Mouse (Mus musculus) MEL (cell line): Measurements from ENCODE around the gene Ccdc144b. TPM values are rescaled to one million over a fixed set of nuclear protein-coding genes. Genes with fewer than 3 reads are reported as not detected.
A peak's percentile ranks its signal among the peaks of the same experiment; 100 is the strongest.

Experiments
- DNase-seq: peaks from one replicate; pipeline ENCODE4 v3.0.0; 2011; ENCODE audit warnings: low read depth, low spot score
- H3K27ac ChIP-seq: 2 replicates; pipeline ENCODE4 v1.5.1; 2012; ENCODE audit warnings: low read depth, mild to moderate bottlenecking, control low read depth, low read length, moderate library complexity; ENCODE audit not compliant: control insufficient read depth
- H3K27me3 ChIP-seq, 2 experiments: fragments of 150-350 bp in 1 of 2; sonication (generic) in 1 of 2; 2 replicates each; pipeline ENCODE4 v1.6.1; 2012; ENCODE audit warnings: low read length in 2 of 2, mild to moderate bottlenecking in 2 of 2, improper control_type of control experiment in 1 of 2, moderate library complexity in 1 of 2; ENCODE audit not compliant: insufficient read depth in 2 of 2, control insufficient read depth in 1 of 2
- H3K36me3 ChIP-seq, 2 experiments: 2 replicates each; pipeline ENCODE4 v1.6.1; 2012 to 2014; ENCODE audit warnings: low read length in 2 of 2, improper control_type of control experiment in 1 of 2, inconsistent platforms in 1 of 2, mild to moderate bottlenecking in 1 of 2; ENCODE audit not compliant: insufficient read depth in 2 of 2, control insufficient read depth in 1 of 2
- H3K4me1 ChIP-seq, 2 experiments: fragments of 150-350 bp in 1 of 2; sonication (generic) in 1 of 2; 2 replicates each; pipeline ENCODE4 v1.6.1; 2012; ENCODE audit warnings: low read length in 2 of 2, improper control_type of control experiment in 1 of 2, mild to moderate bottlenecking in 1 of 2; ENCODE audit not compliant: insufficient read depth in 2 of 2, control insufficient read depth in 1 of 2
- H3K4me3 ChIP-seq, 2 experiments: fragments of 150-350 bp in 1 of 2; sonication (generic) in 1 of 2; 2 replicates each; pipeline ENCODE4 v1.5.1; 2012; ENCODE audit warnings: low read depth in 2 of 2, low read length in 2 of 2, mild to moderate bottlenecking in 2 of 2, moderate library complexity in 2 of 2, control low read depth in 1 of 2, improper control_type of control experiment in 1 of 2; ENCODE audit not compliant: control insufficient read depth in 1 of 2, insufficient read depth in 1 of 2
- H3K79me2 ChIP-seq: 2 replicates; pipeline ENCODE4 v1.6.1; 2012; ENCODE audit warnings: mild to moderate bottlenecking, low read length, moderate library complexity; ENCODE audit not compliant: control insufficient read depth, poor library complexity, insufficient read depth
- H3K9ac ChIP-seq: 2 replicates; pipeline ENCODE4 v1.6.1; 2012; ENCODE audit warnings: low read depth, mild to moderate bottlenecking, control low read depth, low read length, moderate library complexity; ENCODE audit not compliant: control insufficient read depth, poor library complexity, severe bottlenecking
- H3K9me3 ChIP-seq: fragments of 150-350 bp; sonication (generic); replicated peaks from 2 replicates; pipeline ENCODE4 v1.6.1; 2012; ENCODE audit warnings: mild to moderate bottlenecking, low read length, improper control_type of control experiment, moderate library complexity; ENCODE audit not compliant: insufficient read depth
- BHLHE40 ChIP-seq: IDR thresholded peaks from 2 replicates; pipeline ENCODE4 v1.6.1; 2012; ENCODE audit warnings: low read depth, mild to moderate bottlenecking, inconsistent platforms, low read length, improper control_type of control experiment, borderline replicate concordance
- CHD1 ChIP-seq: IDR thresholded peaks from 2 replicates; pipeline ENCODE4 v1.6.1; 2012; ENCODE audit warnings: low read depth, mild to moderate bottlenecking, inconsistent platforms, low read length, improper control_type of control experiment
- E2F4 ChIP-seq: IDR thresholded peaks from 2 replicates; pipeline ENCODE4 v1.6.1; 2011; ENCODE audit warnings: low read depth, low read length, improper control_type of control experiment, borderline replicate concordance
- ELF1 ChIP-seq: IDR thresholded peaks from 2 replicates; pipeline ENCODE4 v1.6.1; 2014; ENCODE audit warnings: low read depth, mild to moderate bottlenecking, inconsistent platforms, low read length, improper control_type of control experiment, moderate library complexity
- EP300 ChIP-seq, 2 experiments: IDR thresholded peaks; 2 replicates each; pipeline ENCODE4 v1.6.1; 2011; ENCODE audit warnings: improper control_type of control experiment in 2 of 2, low read length in 2 of 2, low read depth in 1 of 2, mild to moderate bottlenecking in 1 of 2
- ETS1 ChIP-seq: IDR thresholded peaks from 2 replicates; pipeline ENCODE4 v1.6.1; 2012; ENCODE audit warnings: low read depth, mild to moderate bottlenecking, inconsistent platforms, low read length, improper control_type of control experiment, moderate library complexity
- GABPA ChIP-seq: IDR thresholded peaks from 2 replicates; pipeline ENCODE4 v1.6.1; 2012; ENCODE audit warnings: low read depth, mild to moderate bottlenecking, inconsistent platforms, low read length, improper control_type of control experiment, moderate library complexity
- HCFC1 ChIP-seq: IDR thresholded peaks from 2 replicates; pipeline ENCODE4 v1.6.1; 2012; ENCODE audit warnings: low read depth, mild to moderate bottlenecking, inconsistent platforms, low read length, improper control_type of control experiment, moderate library complexity
- JUND ChIP-seq: IDR thresholded peaks from 2 replicates; pipeline ENCODE4 v1.6.1; 2011; ENCODE audit warnings: low read depth, mild to moderate bottlenecking, improper control_type of control experiment, low read length
- KAT2A ChIP-seq: conservative IDR thresholded peaks from 2 replicates; pipeline ENCODE4 v1.6.1; 2012; ENCODE audit warnings: low read depth, low read length, improper control_type of control experiment, inconsistent platforms
- MAZ ChIP-seq: IDR thresholded peaks from 2 replicates; pipeline ENCODE4 v1.6.1; 2012; ENCODE audit warnings: low read depth, mild to moderate bottlenecking, inconsistent platforms, low read length, improper control_type of control experiment
- MEF2A ChIP-seq: IDR thresholded peaks from 2 replicates; pipeline ENCODE4 v1.6.1; 2014; ENCODE audit warnings: low read depth, mild to moderate bottlenecking, inconsistent platforms, low read length, improper control_type of control experiment; ENCODE audit not compliant: poor library complexity, insufficient replicate concordance, severe bottlenecking; ENCODE audit errors: extremely low read depth
- MXI1 ChIP-seq: IDR thresholded peaks from 2 replicates; pipeline ENCODE4 v1.6.1; 2011; ENCODE audit warnings: mild to moderate bottlenecking, low read depth, low read length, improper control_type of control experiment
- NRF1 ChIP-seq: IDR thresholded peaks from 2 replicates; pipeline ENCODE4 v1.6.1; 2014; ENCODE audit warnings: low read depth, mild to moderate bottlenecking, inconsistent platforms, low read length, improper control_type of control experiment, moderate library complexity; ENCODE audit not compliant: poor library complexity, insufficient read depth, severe bottlenecking
- POLR2A ChIP-seq, 2 experiments: IDR thresholded peaks; 2 replicates each; pipeline ENCODE4 v1.6.1; 2011 to 2012; ENCODE audit warnings: low read length in 2 of 2, mild to moderate bottlenecking in 2 of 2, control low read depth in 1 of 2, improper control_type of control experiment in 1 of 2, low read depth in 1 of 2, moderate library complexity in 1 of 2; ENCODE audit not compliant: control insufficient read depth in 1 of 2, insufficient read depth in 1 of 2, poor library complexity in 1 of 2
- POLR2AphosphoS2 ChIP-seq: IDR thresholded peaks from 2 replicates; pipeline ENCODE4 v1.6.1; 2011; ENCODE audit warnings: low read length, improper control_type of control experiment
- POLR2AphosphoS5 ChIP-seq: IDR thresholded peaks from 2 replicates; pipeline ENCODE4 v1.6.1; 2012; ENCODE audit warnings: low read depth, borderline replicate concordance, mild to moderate bottlenecking, inconsistent platforms, low read length, moderate library complexity, mixed read lengths
- RAD21 ChIP-seq: IDR thresholded peaks from 2 replicates; pipeline ENCODE4 v1.6.1; 2011; ENCODE audit warnings: mild to moderate bottlenecking, low read depth, low read length, improper control_type of control experiment
- RCOR1 ChIP-seq: IDR thresholded peaks from 2 replicates; pipeline ENCODE4 v1.6.1; 2012; ENCODE audit warnings: low read depth, mild to moderate bottlenecking, inconsistent platforms, low read length, improper control_type of control experiment
- SMC3 ChIP-seq: IDR thresholded peaks from 2 replicates; pipeline ENCODE4 v1.6.1; 2011; ENCODE audit warnings: low read depth, low read length, improper control_type of control experiment
- TAL1 ChIP-seq: IDR thresholded peaks from 2 replicates; pipeline ENCODE4 v1.6.1; 2012; ENCODE audit warnings: mild to moderate bottlenecking, inconsistent platforms, low read length, moderate library complexity, mixed read lengths
- TBP ChIP-seq: IDR thresholded peaks from 2 replicates; pipeline ENCODE4 v1.8.0; 2011; ENCODE audit warnings: low read depth, low read length, improper control_type of control experiment
- USF1 ChIP-seq: IDR thresholded peaks from 2 replicates; pipeline ENCODE4 v1.6.1; 2014; ENCODE audit warnings: low read depth, mild to moderate bottlenecking, inconsistent platforms, low read length, improper control_type of control experiment, moderate library complexity
- USF2 ChIP-seq, 2 experiments: IDR thresholded peaks; 2 replicates each; pipeline ENCODE4 v1.6.1; 2011 to 2012; ENCODE audit warnings: improper control_type of control experiment in 2 of 2, low read length in 2 of 2, borderline replicate concordance in 1 of 2, inconsistent platforms in 1 of 2, low read depth in 1 of 2, mild to moderate bottlenecking in 1 of 2; ENCODE audit not compliant: insufficient read depth in 1 of 2
- ZC3H11A ChIP-seq: IDR thresholded peaks from 2 replicates; pipeline ENCODE4 v1.6.1; 2012; ENCODE audit warnings: low read depth, mild to moderate bottlenecking, inconsistent platforms, low read length, improper control_type of control experiment
- ZKSCAN1 ChIP-seq: IDR thresholded peaks from 2 replicates; pipeline ENCODE4 v1.6.1; 2012; ENCODE audit warnings: low read depth, mild to moderate bottlenecking, inconsistent platforms, low read length, improper control_type of control experiment, moderate library complexity
- ZNF384 ChIP-seq: IDR thresholded peaks from 2 replicates; pipeline ENCODE4 v1.6.1; 2012; ENCODE audit warnings: low read depth, mild to moderate bottlenecking, inconsistent platforms, low read length, improper control_type of control experiment
- polyA plus RNA-seq, 2 experiments: library from polyadenylated mRNA; stranded (reverse) in 1 of 2; unstranded in 1 of 2; fragments of >175 nt in 1 of 2; fragments of >200 nt in 1 of 2; gene quantifications; 2 replicates each; pipeline versions ENCODE4 v1.2.1 to v1.2.4; 2012; ENCODE audit warnings: low replicate concordance in 2 of 2, low read depth in 1 of 2; ENCODE audit not compliant: insufficient read length in 2 of 2, insufficient read depth in 1 of 2, missing spikeins in 1 of 2
- total RNA-seq: library from RNA; depleted of rRNA; stranded (reverse); fragments of 300-350 nt; gene quantifications from 2 replicates; pipeline ENCODE4 v1.2.3, GENCODE M21; 2012

Gene Ccdc144b
- total and polyA plus RNA-seq, 3 experiments, result not detected

- peak; percentile 14 for DNase-seq
- Histone ChIP-seq H3K9me3 (no peaks in the 10 kb centered on the region), H3K4me3 (no peak overlapping the region)
- TF ChIP-seq POLR2A (IDR thresholded peaks at IDR 0.05; ENCODE audit: control insufficient read depth in 1 of 2, insufficient read depth in 1 of 2, low read depth in 1 of 2, low read length in 2 of 2, poor library complexity in 1 of 2) (no peak), EP300 (IDR thresholded peaks at IDR 0.05; ENCODE audit: low read depth in 1 of 2, low read length in 2 of 2) (no peak), KAT2A (no peak), ZNF384 (no peak), TBP (no peak), CHD1 (no peak), ZKSCAN1 (no peak), RAD21 (no peak), ELF1 (no peak), RCOR1 (no peak), USF1 (no peak), BHLHE40 (no peak), MEF2A (no peak)
- TF ChIP-seq, all 39 proteins: peak for 0
- Histone ChIP-seq H3K27ac (no peak overlapping the region), H3K4me1 (no peaks in the 10 kb centered on the region), H3K79me2 (no peaks in the 10 kb centered on the region), H3K36me3 (no peaks in the 10 kb centered on the region; a peak in 1 of 4 replicates), H3K27me3 (no peaks in the 10 kb centered on the region), H3K9ac (no peak overlapping the region)
Measured at GRCm38 (mm10) chr3:35994552-35995531, 58.5 kb downstream of the Ccdc144b start.

GRCm38 (mm10) chr3:35990715-35991114 lies 62.6 kb downstream of the Ccdc144b start:
- H3K27ac ChIP-seq, result no peak overlapping the region
- no peak overlapping the region for H3K9ac ChIP-seq
- H3K79me2 ChIP-seq, result no peaks in the 10 kb centered on the region
- no peak overlapping the region for H3K4me3 ChIP-seq
- DNase-seq, result no peak
- no peaks in the 10 kb centered on the region for H3K4me1 ChIP-seq
- TF ChIP-seq RAD21 (no peak), GABPA (no peak), TBP (no peak), USF2 (IDR thresholded peaks at IDR 0.05; ENCODE audit: borderline replicate concordance in 1 of 2, insufficient read depth in 1 of 2, low read depth in 1 of 2, low read length in 2 of 2) (no peak), POLR2AphosphoS5 (no peak), CHD1 (no peak), SMC3 (no peak), JUND (no peak), POLR2A (IDR thresholded peaks at IDR 0.05; ENCODE audit: control insufficient read depth in 1 of 2, insufficient read depth in 1 of 2, low read depth in 1 of 2, low read length in 2 of 2, poor library complexity in 1 of 2) (no peak), TAL1 (no peak), POLR2AphosphoS2 (no peak), HCFC1 (no peak), ELF1 (no peak), EP300 (IDR thresholded peaks at IDR 0.05; ENCODE audit: low read depth in 1 of 2, low read length in 2 of 2) (no peak), NRF1 (no peak), ZC3H11A (no peak), ETS1 (no peak), MXI1 (no peak), E2F4 (no peak), MAZ (no peak)
- H3K36me3 ChIP-seq, result no peaks in the 10 kb centered on the region
- H3K27me3 ChIP-seq, result no peaks in the 10 kb centered on the region
- H3K9me3 ChIP-seq, result no peaks in the 10 kb centered on the region
